Mouse (Mus musculus): ENCODE measurements around the gene Nup107. TPM values are rescaled to one million over a fixed set of nuclear protein-coding genes. Genes with fewer than 3 reads are reported as not detected.

Nup107 gene
- total RNA-seq, 2 experiments from 2014 or later = 7.8 to 9.5 TPM

DNA sequence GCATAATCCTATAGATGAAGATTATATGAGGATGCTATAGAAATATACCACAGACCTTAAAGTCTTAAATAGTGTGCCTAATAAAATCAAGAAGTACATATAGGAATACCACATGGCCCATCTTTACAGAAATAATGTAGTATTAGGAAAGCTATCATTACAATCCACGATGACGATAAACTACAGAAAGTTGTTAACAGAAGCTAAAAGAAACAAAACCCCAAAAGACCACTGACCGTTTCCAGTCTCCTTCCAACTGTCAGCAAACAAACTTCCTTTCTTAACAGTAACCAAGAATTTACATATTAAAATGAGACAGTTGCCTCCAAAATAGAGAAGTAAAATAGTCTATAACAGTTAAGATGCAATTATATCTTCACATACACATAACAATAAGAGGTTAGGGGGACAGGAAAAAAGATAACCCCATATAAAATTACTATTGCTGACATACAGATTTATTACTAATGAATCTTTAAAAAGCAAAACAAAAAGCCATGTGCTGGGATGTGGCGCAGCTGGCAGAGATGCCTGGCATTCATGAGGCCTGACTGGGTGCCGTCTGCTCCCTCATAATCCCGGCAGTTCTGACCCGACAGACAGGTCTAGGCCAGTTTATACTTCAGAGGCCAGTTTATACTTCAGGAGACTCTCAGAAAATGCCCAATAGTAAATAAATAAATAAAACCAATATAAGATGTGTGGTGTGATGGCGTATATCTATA is 12.8 kb downstream of the Nup107 start:
- DNase-seq = no peak
- intact Hi-C loops (cut with DNase I) = loop anchor here (5.0 kb wide), 1 partner anchor 333 kb away; no protein-coding TSS in a partner anchor

DNA sequence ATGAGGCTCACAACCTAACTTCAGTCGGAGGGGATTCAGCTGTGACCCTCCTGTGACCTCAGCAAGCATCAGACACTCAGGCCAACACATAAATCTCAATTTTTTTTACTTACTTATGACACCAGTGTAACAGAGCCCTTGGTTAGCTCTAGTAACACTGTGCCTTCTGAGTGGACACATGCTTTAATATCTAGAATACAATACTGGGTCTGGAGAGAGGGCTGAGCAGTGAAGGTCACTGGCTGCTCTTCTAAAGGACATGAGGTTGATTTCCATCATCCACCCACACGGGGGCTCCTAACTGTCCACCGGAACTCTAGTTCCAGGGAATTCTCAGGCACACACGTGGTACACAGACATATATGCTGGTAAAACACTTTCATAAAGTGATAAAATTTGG is 13.6 kb downstream of the Nup107 start:
- DNase-seq = no peak
- intact Hi-C loops (cut with DNase I) = loop anchor here (5.0 kb wide), 1 partner anchor 333 kb away; no protein-coding TSS in a partner anchor

DNA sequence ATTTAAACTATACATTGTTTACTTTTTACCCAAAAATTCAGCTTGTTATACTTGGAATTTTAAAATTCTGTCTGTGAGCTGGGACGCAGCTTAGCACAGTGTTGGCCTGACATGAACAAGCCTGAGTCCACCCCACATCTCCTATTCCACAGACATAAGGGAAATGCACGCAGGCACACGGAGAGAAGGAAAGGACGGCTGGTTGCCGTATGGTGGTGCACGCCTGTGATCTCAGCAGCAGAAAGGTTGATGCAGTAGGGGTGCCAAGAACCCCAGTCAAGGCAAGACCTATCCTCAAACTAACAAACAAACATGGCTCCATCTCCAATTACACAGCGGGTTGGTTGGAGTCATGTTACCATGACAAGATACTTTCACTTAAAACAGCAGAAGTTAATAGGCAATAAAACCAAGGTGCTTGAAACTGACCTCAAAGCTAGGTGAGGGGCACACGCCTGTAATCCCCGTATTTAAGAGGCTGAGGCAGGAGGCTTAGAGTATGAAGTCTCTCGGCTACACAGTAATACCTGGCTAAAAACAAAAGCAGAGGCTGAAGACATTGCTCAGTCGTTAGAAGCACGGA is 14.1 kb downstream of the Nup107 start:
- DNase-seq = no peak
- intact Hi-C loops (cut with DNase I) = loop anchor here (5.0 kb wide), 1 partner anchor 334 kb away; no protein-coding TSS in a partner anchor

DNA sequence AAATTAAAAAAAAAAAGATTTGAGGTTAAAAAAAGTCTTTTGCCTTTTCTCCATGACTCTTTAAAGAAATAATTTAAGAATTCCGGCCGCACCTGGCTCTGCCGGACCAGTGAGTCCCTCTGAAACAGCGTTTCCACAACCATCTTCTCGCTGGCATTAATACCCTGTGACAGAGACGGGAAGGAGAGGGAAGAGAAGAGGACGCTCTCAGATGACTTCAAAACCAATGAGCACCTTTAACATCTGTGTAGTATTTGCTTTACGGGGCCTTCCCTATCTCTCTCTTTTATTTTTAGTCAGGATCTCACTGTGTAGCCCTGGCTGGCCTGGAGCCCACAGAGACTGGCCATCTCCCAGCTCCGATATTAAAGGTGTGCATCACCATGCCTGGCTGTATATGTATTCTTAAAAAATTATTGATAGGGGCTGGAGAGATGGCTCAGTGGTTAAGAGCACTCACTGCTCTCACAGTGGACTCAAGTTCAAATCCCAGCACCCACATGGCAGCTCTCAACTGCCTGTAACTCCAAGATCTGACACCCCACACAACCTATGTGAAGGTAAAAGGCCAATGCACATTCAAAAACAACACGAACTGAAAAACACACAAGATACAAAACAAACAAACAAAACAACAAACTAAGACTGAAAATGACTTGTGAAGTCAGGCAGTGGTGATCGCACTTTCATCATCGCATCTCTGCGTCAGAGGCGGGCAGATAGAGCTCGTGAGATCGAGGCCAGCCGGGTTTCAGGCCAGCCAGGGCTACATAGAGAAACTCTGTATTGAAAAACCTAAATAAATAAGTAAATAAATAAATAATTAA is 14.8 kb downstream of the Nup107 start:
- no peak for DNase-seq
- intact Hi-C loops (cut with DNase I) = loop anchor here (5.0 kb wide), 1 partner anchor 335 kb away; no protein-coding TSS in a partner anchor

DNA sequence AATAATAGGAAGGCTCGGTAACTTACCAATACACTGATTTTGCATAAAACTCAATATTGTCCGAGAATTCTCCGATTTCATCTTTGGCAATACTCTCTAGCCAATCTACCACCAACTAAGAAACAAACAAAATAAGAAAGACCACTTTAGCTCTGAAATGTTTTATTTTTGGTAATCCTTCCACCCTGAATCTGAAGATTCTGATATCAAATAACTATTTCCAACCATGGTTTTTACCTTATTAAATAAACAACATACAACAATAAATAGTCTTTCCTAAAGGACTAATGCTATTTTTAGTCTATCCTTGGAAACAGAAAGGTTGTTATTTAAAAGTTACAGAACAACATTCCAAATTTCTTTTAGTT is 15.4 kb downstream of the Nup107 start:
- DNase-seq = no peak
- intact Hi-C loops (cut with DNase I) = loop anchor here (5.0 kb wide), 1 partner anchor 335 kb away; no protein-coding TSS in a partner anchor

DNA sequence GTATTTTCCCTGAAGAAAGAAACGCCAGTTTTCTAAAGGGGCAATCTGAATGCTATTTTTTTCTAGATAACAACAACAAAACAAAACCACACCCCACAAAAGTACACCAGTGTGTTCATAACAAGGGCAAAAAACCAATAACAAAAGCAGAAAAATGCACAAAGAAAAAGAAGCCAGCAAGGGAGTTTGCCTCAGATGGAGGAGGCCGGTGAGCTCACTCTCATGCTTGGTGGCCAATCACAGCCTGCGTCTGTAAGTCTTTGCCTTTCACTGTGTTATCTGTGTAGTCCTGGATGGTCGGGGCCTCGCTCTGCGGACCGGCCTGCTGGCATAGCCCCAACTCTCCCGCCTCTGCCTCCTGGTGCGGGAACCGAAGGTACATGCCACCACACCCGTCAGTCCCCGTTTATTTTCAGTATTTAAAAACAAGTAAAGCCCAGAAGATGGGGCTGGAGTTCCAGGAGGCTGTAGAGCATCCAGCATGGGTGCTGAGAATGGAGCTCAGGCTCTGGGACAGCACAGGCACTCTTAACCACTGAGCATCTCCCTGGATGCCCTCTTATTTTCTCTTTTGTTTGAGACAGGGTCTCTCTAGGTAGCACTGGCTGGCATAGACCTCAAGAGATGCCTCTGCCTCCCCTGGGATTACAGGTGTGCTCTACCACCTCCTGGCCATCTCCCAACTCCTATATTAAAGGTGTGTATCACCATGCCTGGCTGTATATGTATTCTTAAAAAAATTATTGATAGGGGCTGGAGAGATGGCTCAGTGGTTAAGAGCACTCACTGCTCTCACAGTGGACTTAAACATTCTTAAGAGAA is 16.0 kb downstream of the Nup107 start:
- no peak for DNase-seq
- intact Hi-C loops (cut with DNase I) = loop anchor here (5.0 kb wide), 1 partner anchor 336 kb away; no protein-coding TSS in a partner anchor

DNA sequence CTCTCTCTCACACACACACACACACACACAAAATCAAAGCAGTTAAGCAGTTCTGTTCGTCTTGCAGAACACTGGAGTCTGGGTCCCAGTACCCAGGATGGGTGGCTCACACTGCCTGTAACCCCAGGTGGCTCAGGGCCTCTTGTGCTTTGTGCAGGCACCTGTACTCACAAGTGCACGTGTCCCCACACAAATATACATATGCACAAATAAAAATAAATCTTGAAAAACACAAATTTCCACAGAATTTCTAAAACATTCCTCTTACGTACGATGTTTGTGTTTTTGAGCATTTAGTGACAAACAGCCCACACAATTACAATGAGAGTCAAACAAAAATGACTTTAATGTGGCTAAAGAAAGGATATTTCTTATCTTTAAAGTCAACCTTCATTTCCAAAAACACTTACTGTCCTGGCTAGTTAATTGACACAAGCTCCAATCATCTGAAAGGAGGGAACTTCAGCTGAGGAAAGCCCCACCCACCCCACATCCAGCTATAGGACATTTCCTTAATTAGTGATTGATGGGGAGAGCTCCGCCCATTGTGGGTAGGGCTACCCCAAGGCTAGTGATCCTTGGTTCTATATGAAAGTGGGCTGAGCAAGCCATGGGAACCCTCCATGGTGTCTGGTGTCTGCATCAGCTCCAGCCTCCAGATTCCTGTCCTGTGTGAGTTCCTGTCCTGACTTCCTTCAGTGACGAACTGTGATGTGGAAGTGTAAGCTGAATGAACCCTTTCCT is 16.9 kb downstream of the Nup107 start:
- no peak for DNase-seq
- intact Hi-C loops (cut with DNase I) = loop anchor here (5.0 kb wide), 1 partner anchor 337 kb away; no protein-coding TSS in a partner anchor

DNA sequence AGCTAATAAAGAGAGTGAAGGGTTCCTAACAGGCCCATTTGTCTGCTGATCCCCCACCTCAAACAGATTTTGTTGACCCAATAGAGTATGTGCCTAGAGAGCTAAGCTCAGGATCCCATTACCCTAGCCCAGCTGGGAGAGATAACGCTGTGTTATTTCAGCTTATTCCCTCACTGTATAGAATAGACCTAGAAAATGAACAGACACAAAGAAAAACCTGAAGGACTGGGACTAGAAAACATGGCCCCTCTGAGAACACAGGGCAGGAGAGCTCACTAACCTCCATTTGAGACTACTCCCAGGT is 17.7 kb downstream of the Nup107 start:
- intact Hi-C loops (cut with DNase I) = loop anchor here (5.0 kb wide), 1 partner anchor 338 kb away; no protein-coding TSS in a partner anchor
- DNase-seq = no peak

DNA sequence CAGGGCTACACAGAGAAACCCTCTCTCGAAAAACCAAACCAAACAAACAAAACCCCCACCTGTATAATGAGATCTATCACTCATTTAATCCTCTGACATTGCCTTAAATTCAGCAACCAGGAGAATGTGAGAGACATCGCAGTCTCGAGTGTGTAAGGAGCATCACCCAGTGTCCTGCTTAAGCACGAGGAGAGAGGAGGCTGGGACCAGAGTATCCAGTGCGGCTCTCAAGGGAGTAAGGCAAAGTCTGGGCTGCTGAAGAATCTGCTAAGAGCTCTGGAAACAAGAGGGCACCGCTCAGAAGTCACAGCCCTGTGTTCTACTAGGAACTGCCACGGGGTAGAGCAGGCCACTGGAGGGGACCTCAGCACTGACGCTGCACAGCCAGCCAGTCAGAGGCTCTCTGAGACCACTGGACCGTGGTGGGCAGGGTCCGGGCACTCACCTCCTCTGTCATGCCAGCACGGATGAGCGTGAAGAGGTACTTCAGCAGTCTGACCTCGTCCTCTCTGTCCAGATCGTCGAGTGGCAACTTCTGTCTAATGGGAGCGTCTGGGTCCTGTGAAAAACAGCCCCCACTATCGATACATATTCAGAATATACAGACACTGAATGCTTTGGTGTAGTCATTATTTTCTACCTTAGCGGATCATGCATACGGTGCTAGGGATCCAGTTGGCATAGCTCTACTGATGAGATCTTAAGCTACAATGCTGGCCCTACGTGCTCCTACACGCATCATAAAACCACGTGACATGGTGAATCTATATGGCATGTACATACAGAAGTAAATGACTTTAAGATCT is 18.3 kb downstream of the Nup107 start:
- DNase-seq = no peak
- intact Hi-C loops (cut with DNase I) = no loop called here

DNA sequence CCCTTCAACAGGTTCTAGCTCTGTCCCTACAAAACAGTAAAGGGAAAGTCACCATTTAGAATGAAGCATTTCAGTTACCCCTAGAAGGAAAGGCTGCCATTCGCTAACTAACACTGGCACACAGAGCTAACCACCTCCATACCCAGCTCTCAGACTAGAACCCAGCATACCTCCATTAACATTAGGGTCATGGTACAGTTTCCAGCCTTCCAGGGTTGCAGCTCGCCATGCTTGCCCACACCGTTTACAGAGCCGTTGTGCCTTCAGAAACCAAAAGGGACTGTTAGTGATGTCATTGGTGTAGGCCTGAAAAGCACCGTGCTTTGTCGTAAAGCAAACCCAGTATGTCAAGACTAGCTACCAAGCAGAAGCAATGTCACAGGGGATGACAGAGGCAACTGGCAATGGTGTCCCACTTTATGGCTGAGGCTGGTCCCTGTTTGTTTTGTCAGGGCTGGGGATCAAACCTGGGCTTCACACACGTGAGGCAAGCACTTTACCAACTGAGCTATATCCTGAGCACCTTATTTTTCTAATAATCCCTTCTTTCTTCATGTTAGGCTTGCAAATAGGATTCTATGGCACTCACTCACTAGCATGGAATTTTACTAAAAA is 19.3 kb downstream of the Nup107 start:
- no peak for DNase-seq
- intact Hi-C loops (cut with DNase I) = no loop called here

DNA sequence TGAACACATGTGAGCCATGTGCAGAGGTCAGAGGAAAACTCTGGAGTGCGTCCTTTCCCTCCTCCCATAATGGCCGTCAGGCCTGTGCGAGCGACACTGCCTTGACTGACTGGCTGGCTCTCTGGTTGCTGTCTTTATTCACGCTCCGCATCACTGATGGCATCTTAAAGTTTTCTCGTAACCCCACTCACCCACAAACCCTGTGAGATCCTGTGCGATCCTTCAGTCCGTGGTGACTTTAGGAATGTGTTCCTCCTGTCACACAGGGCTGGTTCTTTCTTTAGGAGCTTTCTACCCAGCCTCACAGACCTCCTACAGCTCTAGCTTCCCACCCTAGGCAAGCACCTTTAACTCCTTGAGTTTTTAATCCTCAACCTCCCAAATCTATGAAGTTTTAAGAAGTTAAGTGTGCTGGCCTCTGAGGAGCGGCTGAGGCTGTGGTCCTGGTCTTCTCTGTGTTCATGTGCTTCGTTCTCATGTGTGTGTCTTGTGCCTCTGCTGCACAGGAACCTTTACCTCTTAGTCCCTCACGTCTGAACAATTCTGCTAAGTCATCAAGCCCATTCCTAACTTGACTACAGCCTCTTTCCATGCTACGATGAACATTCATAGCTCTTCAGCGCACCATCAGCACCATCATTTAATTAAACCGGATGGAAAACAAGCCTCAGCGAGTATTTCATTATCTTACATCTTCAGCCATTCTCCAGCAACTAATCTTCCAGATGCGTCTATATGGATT is 20.0 kb downstream of the Nup107 start:
- intact Hi-C loops (cut with DNase I) = no loop called here
- DNase-seq = no peak

DNA sequence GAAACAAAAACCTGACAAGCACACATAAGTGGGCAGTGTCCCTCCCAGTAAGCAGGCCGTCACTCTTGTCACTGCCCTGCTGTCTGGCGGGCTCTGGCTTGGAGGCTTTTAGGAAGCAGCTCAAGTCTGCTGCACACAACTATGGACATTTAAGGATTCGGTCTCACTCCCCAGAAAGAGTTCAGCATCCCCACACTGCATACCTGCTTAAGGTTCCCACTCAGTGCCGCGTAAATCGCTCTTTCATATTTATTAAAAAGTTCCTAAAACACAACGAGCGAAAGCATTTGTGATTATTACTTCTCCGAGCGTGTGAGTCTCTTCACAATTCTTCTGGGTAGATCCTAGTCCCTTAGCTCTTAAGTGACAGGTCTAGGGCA is 21.4 kb downstream of the Nup107 start:
- intact Hi-C loops (cut with DNase I) = no loop called here
- no peak for DNase-seq

DNA sequence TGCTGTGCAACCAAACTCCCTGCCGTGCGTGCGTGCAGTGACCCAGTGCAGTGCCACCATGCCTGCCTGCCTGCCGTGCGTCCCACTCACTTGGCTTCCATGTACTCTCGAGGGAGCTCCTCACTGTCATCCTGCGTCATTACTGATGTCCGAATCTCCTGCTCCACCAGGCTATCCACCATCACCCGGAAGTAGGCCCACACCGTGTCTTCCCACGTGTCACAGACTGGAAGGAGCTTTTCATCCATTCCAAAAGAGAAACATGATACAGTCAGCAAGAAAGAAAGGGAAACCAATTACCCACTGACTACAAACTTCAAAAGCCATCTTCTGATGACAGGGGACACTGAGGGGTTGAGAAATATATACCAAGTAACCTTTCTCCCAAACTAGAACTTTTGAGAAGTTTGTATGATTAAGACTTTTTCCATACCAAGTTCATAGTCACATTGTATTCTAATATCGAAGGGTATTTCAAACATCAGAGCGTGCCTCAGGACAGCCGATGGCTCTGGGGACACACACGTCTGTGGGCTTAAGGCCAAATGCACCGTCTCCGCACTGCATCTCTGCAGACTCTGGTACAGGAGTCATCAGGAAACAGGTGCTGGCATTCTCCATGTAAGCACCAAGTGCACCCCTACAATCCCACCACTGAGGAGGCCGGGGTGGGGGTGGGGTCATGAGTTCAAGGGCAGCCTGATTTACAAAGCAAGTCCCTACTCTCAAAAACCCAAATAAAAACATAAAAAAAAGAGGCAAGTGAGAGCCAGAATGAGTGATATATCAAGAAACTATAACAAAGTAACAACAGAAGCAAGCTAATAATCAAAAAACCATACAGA is 22.0 kb downstream of the Nup107 start:
- intact Hi-C loops (cut with DNase I) = no loop called here
- no peak for DNase-seq

DNA sequence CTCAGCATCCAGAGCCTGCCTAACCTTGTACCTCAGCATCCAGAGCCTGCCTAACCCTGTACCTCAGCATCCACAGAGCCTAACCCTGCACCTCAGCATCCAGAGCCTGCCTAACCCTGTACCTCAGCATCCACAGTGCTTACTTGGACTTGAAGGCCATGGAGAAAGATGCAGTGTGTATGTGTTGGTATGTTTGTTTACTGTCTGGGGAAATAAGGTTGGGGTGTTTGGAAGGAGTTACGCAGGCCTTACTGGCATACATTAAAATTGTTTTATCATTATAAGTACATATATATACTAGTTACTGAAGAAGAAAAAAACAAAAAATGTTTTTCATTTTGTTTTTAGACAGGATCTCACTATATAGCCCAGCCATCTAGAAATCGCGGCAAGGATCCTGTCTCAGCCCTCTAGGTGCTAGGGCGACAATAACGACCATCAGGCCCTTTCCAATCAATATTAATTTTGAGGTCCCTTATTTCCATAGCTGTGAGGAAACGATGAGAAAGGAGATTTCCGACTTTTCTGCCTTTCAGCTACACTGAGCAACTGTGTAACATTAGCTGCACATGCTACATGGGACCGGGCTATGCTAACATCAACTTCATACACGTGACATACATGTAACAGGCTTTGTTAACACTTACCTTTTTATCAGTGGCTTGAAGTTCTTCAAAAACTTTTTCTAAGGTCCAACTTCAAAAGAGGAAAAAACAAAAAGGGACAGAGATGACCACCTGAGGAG is 22.8 kb downstream of the Nup107 start:
- no peak for DNase-seq
- intact Hi-C loops (cut with DNase I) = no loop called here

DNA sequence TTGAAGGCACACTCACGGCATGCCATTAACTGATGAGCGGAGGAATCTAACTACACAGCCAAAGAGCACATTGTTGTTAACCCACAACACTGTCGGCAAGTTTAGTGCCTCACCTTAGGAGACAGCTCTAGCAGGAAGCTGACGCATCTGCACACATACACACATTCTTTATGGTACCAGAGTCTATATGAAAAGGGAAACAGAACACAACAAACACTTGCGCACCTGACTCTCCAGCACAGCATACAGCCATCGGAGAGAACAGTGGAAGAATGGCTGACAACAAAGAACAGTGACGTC is 24.4 kb downstream of the Nup107 start:
- no peak for DNase-seq
- intact Hi-C loops (cut with DNase I) = no loop called here
